Mouse (Mus musculus): ENCODE data around the gene Ctsw.
A peak's percentile ranks its signal among the peaks of the same experiment; 100 is the strongest.

Ctsw gene

GRCm38 (mm10) chr19:5487768-5488550 lies 19.7 kb upstream of the Ctsw start, which contains the start of gene Mus81:
TSS of gene Mus81 (minus strand) at chr19:5488402.
- DNase-seq: peak; percentile 97 to 98

GRCm38 (mm10) chr19:5486771-5487170 lies 18.5 kb upstream of the Ctsw start:
- no peak for DNase-seq

- peak; percentile 75 to 79 for DNase-seq
These were observed 18.0 kb upstream of the Ctsw start for GRCm38 (mm10) chr19:5486286-5486685.

- no peak for DNase-seq
These were observed 17.5 kb upstream of the Ctsw start for GRCm38 (mm10) chr19:5485821-5486220.

- no peak for DNase-seq
These were observed 17.1 kb upstream of the Ctsw start for GRCm38 (mm10) chr19:5485371-5485770.

- no peak for DNase-seq
These were observed 16.2 kb upstream of the Ctsw start for GRCm38 (mm10) chr19:5484496-5484895.

- no peak for DNase-seq
These were observed 15.4 kb upstream of the Ctsw start for GRCm38 (mm10) chr19:5483386-5484359.

- no peak for DNase-seq
These were observed 13.1 kb upstream of the Ctsw start for GRCm38 (mm10) chr19:5481398-5481797.

- DNase-seq: no peak
These were observed 11.7 kb upstream of the Ctsw start for GRCm38 (mm10) chr19:5480016-5480415.

GRCm38 (mm10) chr19:5477668-5478300 lies 9.5 kb upstream of the Ctsw start:
- no peak for DNase-seq

- DNase-seq: no peak
These were observed 8.8 kb upstream of the Ctsw start for GRCm38 (mm10) chr19:5477004-5477667.

GRCm38 (mm10) chr19:5475069-5475714 lies 6.9 kb upstream of the Ctsw start:
- DNase-seq: no peak

- peak in 1 of 2 experiments; percentile 51 for DNase-seq
These were observed 6.2 kb upstream of the Ctsw start for GRCm38 (mm10) chr19:5474281-5475068.

- DNase-seq: peak; percentile 92 to 95
These were observed 5.4 kb upstream of the Ctsw start, which contains the start of gene Efemp2 for GRCm38 (mm10) chr19:5473720-5474119. TSS of gene Efemp2 (plus strand) at chr19:5473954.

GRCm38 (mm10) chr19:5472857-5473256 lies 4.5 kb upstream of the Ctsw start:
- DNase-seq: no peak

- DNase-seq: no peak
These were observed 3.5 kb upstream of the Ctsw start for GRCm38 (mm10) chr19:5471846-5472245.

GRCm38 (mm10) chr19:5466916-5467500 lies 1.3 kb downstream of the Ctsw start:
- no peak for DNase-seq

GRCm38 (mm10) chr19:5465037-5465436 lies 3.3 kb downstream of the Ctsw start:
- no peak for DNase-seq

- peak; percentile 60 to 67 for DNase-seq
These were observed 4.3 kb downstream of the Ctsw start for GRCm38 (mm10) chr19:5463791-5464562.

GRCm38 (mm10) chr19:5463212-5463611 lies 5.1 kb downstream of the Ctsw start:
- DNase-seq: no peak

Data from lung, adult 18-20 months (tissue).